Mouse (Mus musculus): ENCODE data around the gene Btbd9.
A peak's percentile ranks its signal among the peaks of the same experiment; 100 is the strongest.
"Not testable (repeated sequence)": the region's sequence is repeated elsewhere in the genome, so short reads cannot be mapped to it uniquely, and the experiment has no call there.

Btbd9 gene

DNA sequence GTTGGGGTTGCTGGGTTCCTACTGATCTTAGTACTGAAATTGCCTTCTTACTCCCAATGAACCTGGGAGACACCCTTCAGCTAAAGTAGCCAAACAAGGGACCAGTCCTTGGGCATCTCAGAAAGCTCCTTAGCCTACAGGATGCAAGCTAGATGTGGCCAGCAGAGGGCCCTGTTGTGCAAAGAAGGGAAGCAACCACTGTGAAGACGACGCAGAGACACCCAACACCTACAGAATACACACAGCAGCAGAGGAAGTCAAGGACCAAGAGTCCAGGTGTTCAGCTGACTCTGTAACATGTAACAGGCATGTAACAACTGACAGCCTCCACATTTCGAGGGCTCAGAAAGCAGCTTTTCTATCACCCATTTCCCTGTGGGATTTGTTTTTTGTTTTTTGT lies 16.8 kb downstream of the Btbd9 start:
- DNase-seq (ENCODE audit: low read depth, low spot score): peak; percentile 94

- DNase-seq (ENCODE audit: low read depth, low spot score): no peak
Observed at GRCm38 (mm10) chr17:30558623-30559022, 17.7 kb downstream of the Btbd9 start.

DNA sequence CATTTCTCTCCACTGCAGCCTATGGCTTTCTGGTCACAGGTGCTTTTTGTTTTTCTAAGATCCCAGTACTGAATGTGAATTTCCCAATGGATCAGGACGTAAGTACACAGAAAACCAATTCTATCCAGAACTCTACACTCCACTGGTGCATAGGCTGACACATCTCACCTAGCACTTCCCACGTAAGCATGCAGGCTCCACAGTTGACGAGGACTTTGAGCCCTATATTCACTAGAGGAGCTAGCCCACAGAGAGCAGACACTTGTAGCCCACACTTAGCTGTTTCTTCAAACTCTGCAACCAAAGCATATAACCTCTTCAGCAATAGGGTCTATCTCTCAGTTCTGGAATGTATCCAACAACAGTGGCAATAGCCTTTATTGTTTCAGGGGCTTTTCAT lies 19.8 kb downstream of the Btbd9 start:
- DNase-seq (ENCODE audit: low read depth, low spot score): no peak

DNA sequence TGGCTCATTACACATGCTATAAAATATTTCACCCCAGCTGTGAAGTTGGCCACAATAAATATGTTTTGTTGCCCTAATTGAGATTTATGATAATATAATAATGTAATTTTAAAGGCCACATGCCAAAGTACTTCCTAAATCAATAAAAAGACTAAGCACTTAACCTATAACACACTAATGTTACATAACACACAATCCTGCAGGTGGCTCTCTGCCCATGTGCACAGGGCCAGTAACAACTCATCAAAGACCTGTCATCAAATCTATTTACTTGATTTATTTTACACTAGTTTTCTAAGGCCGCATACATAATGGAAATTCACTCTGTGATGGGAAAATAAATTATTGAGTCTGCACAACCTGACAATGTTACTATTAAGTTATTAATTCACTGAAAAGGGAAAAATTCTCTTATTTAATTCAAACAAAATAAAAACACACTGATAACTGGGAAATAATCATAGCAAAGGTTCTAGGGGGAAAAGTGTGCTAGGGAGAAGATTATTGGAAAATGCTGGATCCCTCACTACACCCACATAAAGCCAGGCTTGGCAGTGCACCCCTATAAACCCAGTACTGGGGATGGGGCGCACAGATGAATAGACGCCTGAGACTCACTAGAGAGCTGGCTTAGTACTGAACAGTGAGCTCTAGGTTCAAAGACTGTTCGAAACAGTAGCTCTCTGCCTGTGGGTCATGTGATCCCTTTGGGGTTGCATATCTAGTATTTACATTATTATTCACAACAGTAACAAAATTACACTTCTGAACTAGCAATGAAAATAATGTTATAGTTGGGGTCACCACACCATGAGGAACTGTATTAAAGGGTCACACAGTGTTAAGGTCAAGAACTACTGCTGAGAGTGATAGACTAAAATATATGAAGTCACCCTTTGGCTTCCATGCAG lies 23.0 kb downstream of the Btbd9 start:
- DNase-seq (ENCODE audit: low read depth, low spot score): no peak

- DNase-seq (ENCODE audit: low read depth, low spot score): no peak
Observed at GRCm38 (mm10) chr17:30550774-30551107, 25.5 kb downstream of the Btbd9 start.

DNA sequence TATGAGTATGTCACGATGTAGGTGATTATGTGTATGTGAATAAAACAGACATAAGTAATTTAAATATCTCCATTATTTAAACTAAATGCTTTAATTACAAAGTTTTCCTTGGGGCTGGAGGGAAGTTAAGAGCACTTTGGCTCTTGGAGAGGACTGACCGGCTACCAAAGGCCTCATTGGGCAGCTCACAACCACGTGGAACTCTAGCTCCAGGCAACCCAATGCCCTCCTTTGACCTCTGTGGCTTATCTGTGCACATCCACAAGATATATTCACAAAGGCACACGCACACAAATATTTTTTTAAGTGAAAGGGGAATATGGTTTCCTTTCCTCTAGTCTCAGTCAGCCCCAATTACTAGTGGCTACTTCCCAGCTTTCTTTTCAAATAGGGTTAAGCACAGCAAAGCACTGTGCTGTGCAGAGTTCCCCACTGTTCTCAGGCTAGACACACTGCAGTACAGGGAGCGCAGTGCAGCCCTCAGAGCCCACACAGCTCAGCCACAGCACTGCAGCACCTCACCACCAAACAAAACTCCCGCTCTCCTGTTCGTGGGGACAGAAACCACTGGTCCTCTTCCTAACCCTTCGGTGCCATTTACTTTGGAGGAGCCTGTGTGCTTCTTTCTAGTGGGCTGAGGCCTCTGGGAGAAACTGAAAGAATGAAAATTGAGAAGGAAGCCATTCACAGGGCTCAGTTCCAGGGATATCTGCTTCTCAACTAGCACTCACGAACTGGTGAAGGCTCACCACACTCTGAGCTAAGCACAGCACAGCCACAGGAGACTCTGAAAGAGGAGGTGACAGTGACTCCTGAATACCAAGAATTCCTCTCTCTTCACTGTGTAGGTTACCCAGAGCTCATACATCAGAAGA lies 26.2 kb downstream of the Btbd9 start:
- DNase-seq (ENCODE audit: low read depth, low spot score): peak; percentile 39

DNA sequence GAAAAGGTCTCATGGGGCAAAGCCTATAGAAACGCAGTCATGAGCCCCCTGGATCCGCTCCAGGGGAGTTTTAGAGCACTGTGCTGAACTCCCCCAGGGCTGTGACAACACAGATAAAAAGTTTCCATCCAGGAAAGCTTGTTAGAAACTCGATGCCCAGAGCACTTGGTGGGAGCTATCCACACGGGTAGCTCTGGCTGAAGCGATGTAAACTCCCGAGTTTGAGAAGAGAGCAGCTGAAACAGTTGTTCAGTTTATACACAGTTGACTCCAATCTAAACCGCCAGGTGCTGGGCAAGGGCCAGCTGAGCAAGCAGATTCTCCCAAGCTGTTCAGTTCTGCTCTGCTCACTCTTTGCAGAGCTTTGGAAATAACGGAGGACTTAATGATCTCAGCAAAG lies 37.2 kb downstream of the Btbd9 start:
- no peak for DNase-seq (ENCODE audit: low read depth, low spot score)

DNA sequence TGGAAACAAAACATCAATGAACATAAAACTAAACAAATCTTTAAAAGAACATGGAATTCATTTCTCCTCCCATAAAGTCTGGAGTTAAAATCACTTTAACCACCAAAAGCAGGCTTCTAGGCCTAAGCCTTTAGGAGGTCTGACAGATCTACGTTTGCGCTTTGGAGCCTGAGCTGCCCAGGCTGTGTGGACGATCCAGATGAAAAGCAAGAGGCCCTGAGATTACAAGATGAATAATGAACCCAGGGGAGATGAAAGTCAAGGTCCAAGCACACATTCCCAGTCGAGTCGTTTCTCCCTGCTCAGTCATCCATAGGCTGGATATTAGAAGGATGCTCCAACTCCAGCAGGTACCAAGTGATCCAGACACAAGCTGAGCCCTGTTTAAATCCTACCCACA lies 39.6 kb downstream of the Btbd9 start:
- DNase-seq (ENCODE audit: low read depth, low spot score): no peak

DNA sequence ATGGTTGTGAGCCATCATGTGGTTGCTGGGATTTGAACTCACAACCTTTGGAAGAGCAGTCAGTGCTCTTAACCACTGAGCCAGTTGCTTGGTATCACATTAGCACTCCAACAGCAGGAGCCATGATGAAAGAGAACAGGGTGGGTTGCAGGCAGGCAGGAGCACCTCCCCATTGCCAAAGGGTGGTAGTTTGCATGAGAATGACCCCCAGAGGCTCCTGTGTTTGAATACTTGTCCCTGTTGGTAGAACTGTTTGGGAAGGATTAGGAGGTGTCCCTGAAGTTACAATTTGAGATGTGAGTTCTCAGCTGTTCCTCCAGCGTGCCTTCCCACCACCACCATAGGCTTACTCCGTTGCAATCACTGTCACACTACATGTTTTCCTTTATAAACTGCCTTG lies 43.2 kb downstream of the Btbd9 start:
- peak; percentile 88 for DNase-seq (ENCODE audit: low read depth, low spot score)

- no peak for DNase-seq (ENCODE audit: low read depth, low spot score)
Observed at GRCm38 (mm10) chr17:30530542-30530940, 45.7 kb downstream of the Btbd9 start.

DNA sequence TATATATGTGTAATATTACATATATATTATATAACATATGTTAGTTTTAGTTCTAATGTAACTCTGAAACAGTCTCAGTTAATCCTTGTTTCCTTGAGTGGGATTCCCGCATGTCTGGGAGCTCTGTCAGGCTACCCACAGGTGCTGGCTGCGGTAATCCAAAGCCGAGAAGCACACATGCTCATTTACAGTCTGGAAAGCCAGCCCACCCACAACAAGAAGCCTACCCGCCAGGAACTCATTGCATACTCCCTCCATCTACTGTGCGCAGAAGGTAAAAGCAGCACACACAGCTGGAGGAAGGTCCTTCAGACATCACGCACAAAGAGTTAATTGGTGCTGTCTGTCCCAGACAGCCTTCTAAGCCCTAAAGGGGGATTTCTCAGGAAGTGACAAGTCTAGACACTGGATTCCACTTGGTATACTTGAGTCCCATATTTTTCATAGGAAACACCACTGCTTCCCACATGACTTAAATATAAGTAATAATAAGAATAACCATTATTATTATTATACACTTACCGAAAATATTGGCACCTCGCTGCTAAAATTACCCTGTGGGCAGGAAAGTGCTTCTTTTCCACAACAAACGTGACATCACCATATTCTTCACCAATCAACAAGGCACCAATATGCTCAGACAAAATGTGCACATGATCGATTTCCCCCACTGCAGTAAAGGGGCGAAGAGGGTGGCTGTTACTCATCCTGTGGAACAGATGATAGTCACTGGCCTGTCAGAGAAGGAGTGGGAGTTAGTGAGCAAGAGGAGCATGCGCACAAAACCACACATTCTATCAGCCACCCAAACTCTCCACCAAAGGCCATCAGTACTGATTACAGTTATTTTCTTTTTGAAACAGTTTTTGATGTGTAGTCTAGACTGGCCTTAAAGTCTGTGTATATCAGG lies 46.4 kb downstream of the Btbd9 start:
- DNase-seq (ENCODE audit: low read depth, low spot score): no peak

- DNase-seq (ENCODE audit: low read depth, low spot score): peak; percentile 36
Observed at GRCm38 (mm10) chr17:30525405-30526295, 50.6 kb downstream of the Btbd9 start.

- DNase-seq (ENCODE audit: low read depth, low spot score): no peak
Observed at GRCm38 (mm10) chr17:30524451-30524850, 51.8 kb downstream of the Btbd9 start.

DNA sequence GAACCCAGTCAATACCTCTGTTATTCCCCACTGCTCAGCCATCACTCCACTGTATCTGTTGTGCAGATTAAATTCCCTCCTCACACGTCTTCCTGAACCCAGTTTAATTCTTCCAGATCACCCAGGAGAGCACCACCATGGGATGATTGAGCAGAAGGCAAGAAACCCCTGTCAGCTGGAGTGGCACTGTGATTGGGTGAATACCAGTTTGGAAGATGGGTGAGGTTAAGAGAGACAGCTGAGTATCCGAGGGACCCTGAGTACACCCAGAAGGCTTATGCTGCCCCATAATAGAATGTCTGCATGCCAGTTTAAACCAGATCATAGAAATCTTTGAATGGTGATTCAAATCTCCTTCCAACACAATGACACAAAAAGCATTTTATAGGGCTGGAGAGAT lies 52.5 kb downstream of the Btbd9 start:
- DNase-seq (ENCODE audit: low read depth, low spot score): no peak

DNA sequence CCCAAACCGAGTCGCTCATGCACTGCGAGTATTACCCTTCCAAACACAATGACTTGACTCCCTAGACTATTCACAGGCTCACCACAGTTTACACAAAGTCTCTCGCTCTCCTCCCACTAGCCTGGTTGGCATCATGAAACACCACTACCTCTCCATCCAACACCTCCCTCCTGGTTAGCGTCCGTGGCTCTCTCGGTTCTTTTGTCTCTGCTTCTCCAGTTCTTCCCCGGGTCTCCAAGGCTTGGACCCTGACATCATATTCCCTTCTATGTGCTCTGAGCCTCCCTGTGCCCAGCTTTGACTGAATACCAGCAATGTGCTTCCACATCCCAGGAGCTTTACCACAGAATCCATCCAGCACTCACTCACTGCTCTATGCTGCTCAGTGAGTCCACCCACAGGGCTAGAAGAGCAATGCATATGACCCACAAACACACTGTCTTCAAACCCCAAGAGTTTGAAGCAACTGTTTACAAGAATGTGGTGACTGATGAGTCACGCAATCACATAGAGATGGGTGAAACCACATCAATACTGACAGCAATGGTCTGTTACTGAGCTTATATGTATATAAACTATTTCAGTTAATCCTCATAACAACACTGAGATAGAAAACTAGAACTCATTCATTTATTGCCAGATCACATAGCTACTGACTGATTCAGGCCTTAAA lies 53.7 kb downstream of the Btbd9 start:
- DNase-seq (ENCODE audit: low read depth, low spot score): no peak

DNA sequence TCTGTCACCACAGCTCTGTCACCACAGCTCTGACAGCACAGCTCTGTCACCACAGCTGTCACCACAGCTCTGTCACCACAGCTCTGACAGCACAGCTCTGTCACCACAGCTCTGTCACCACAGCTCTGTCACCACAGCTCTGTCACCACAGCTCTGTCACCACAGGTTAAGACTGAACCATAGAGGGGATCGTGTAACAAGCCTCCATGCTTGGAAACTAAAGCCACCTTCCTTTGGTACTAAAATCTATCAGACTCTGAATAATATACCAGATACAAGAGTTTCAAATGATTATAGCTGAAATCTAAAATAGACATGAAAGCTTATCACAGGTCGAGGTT lies 57.1 kb downstream of the Btbd9 start:
- not testable (repeated sequence) for DNase-seq (ENCODE audit: low read depth, low spot score)

GRCm38 (mm10) chr17:30518431-30519171 lies 57.7 kb downstream of the Btbd9 start:
- no peak for DNase-seq (ENCODE audit: low read depth, low spot score)

GRCm38 (mm10) chr17:30516580-30517340 lies 59.5 kb downstream of the Btbd9 start:
- no peak for DNase-seq (ENCODE audit: low read depth, low spot score)

GRCm38 (mm10) chr17:30515401-30515800 lies 60.9 kb downstream of the Btbd9 start:
- no peak for DNase-seq (ENCODE audit: low read depth, low spot score)

Measured in ZHBTc4 (cell line).